Mouse (Mus musculus): ENCODE measurements at regions not wholly inside any gene's neighbourhood (a gene's known extent, or its start where the extent isn't known, plus 50 kb on each side); places are given as distances from the start of the nearest gene placed in this dataset.

DNA sequence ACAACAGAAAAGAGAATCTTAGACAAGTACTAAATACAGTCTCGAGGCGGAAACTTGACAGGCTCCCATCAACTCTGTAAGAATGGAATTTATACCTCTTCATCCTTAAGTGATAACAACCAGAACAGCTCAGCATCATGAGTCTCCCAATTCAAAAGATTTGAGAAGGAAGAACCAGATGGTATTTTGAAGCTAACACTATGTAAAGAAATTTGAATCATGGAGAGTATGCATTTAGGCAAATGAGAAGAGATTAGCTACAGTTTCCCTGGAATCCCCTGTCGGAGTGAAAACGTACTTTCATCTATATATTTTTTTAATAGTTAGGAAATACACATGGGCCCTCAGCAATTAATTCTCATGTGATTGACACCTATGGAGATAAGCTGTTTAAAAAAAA lies 140.9 kb downstream of the Nrip1 start:
- H3K4me3 ChIP-seq (ENCODE audit: low read length) = no peak overlapping the region
- no peaks in the 10 kb centered on the region for H3K36me3 ChIP-seq (ENCODE audit: control insufficient read depth, insufficient read depth, low read length)
- H3K4me1 ChIP-seq (replicated peaks; ENCODE audit: control insufficient read depth, insufficient read depth, low read length) = no peaks in the 10 kb centered on the region
- no peak overlapping the region for H3K9ac ChIP-seq (ENCODE audit: low read length)
- H3K4me2 ChIP-seq (ENCODE audit: low read depth, low read length) = no peak overlapping the region
- 0 out of 2 replicates have a peak, but pooled peaks have one; percentile 26 for ATAC-seq (ENCODE audit: low read depth)
- 46% methylated on average over 4 of the region's 4 CpGs for WGBS
- no peaks in the 10 kb centered on the region for H3K27me3 ChIP-seq (ENCODE audit: control insufficient read depth, insufficient read depth, low read depth, low read length)
- no peak overlapping the region for H3K27ac ChIP-seq (ENCODE audit: low read length)
- H3K9me3 ChIP-seq (ENCODE audit: control insufficient read depth, low read length) = no peaks in the 10 kb centered on the region

DNA sequence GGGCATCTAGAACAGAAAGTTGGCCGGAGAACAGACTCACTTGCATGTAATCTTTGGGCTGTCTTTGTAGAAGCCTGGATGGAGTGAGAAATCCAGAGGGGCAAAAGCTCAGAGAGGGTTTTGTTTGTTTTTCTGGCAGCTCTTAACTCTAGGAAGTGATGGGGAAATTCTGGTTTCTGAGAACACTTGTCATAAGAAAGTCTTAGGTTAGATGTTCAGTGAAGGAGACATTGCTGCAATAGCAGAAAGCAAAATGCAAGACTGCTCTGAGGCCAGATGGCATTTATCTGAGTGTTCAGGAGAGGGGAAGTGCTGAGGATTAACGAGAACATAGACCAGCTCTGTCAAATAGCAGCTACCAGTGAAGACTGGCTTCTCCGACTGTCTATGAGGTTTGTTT lies 141.5 kb downstream of the Nrip1 start:
- H3K4me3 ChIP-seq (ENCODE audit: low read length) = no peak overlapping the region
- no peaks in the 10 kb centered on the region for H3K36me3 ChIP-seq (ENCODE audit: control insufficient read depth, insufficient read depth, low read length)
- H3K27ac ChIP-seq (ENCODE audit: low read length) = no peak overlapping the region
- 11% methylated on average over 3 of the region's 3 CpGs for WGBS
- H3K9ac ChIP-seq (ENCODE audit: low read length) = no peak overlapping the region
- no peaks in the 10 kb centered on the region for H3K27me3 ChIP-seq (ENCODE audit: control insufficient read depth, insufficient read depth, low read depth, low read length)
- H3K4me1 ChIP-seq (replicated peaks; ENCODE audit: control insufficient read depth, insufficient read depth, low read length) = no peaks in the 10 kb centered on the region
- H3K4me2 ChIP-seq (ENCODE audit: low read depth, low read length) = no peak overlapping the region
- ATAC-seq (ENCODE audit: low read depth) = peak; percentile 80
- no peaks in the 10 kb centered on the region for H3K9me3 ChIP-seq (ENCODE audit: control insufficient read depth, low read length)

DNA sequence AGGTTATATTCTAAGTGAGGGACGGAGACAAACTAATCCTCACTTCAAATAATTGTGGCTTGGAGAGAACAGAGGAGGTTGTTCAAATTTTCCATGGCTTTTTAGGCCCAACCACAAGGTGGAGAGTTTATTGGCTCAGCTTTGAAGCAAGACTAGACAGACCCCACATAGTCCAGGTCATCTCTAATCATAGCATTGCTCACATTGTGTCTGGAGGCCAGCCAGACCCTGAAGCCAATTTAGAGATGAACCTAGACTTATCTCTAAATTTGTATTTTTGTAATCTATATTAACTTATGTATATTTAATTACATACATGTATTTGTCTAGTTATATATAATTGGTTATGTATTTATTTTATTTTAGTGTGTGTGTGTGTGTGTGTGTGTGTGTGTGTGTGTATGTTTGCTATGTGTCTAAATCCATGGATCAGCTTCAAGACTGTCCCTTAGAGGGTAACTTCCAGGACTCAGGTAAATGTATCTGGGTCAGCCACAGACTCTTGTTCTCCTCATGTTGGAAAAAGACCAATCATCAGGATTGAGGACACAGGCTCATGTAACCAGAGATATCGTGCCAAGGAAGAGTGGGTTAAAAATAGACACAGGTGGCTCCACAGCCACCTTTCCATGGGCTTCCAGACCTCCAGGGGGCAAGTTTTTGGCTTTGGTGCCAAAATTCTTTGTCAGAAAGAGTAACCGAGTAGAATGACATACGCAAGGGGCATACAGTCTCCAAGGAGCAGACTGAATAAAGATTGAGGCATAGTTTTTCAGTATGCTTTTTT lies 142.9 kb downstream of the Nrip1 start:
- H3K4me3 ChIP-seq (ENCODE audit: low read length) = no peak overlapping the region
- 84% methylated on average over 4 of the region's 4 CpGs for WGBS
- no peak overlapping the region for H3K9ac ChIP-seq (ENCODE audit: low read length)
- peaks cover 2% of the 10 kb centered on the region; the same call in 1 of the 2 replicates for H3K4me1 ChIP-seq (replicated peaks; ENCODE audit: control insufficient read depth, insufficient read depth, low read length)
- no peaks in the 10 kb centered on the region for H3K27me3 ChIP-seq (ENCODE audit: control insufficient read depth, insufficient read depth, low read depth, low read length)
- no peaks in the 10 kb centered on the region for H3K36me3 ChIP-seq (ENCODE audit: control insufficient read depth, insufficient read depth, low read length)
- no peak overlapping the region for H3K4me2 ChIP-seq (ENCODE audit: low read depth, low read length)
- H3K9me3 ChIP-seq (ENCODE audit: control insufficient read depth, low read length) = no peaks in the 10 kb centered on the region
- ATAC-seq (ENCODE audit: low read depth) = no peak
- H3K27ac ChIP-seq (ENCODE audit: low read length) = no peak overlapping the region

DNA sequence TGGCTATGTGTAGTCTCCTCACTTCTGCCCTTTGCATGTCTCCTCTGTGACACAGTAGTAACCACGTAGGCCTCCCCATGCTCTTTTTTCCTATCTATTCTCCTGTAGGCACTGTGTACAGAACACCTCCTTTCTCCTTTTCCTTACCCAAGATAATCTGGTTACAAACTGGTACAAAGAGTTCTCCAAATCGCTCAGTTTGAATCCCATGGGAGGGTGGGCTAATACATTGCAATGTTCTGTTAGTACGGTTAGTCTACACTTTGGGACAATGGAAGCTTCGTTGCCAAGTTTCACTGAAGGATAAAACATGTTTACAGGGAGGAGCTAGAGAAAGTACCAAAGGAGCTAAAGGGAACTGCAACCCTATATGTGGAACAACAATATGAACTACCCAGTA lies 145.2 kb downstream of the Nrip1 start:
- Histone ChIP-seq H3K4me2 (ENCODE audit: low read depth, low read length) (no peak overlapping the region), H3K9me3 (ENCODE audit: control insufficient read depth, low read length) (no peaks in the 10 kb centered on the region), H3K27ac (ENCODE audit: low read length) (no peak overlapping the region), H3K36me3 (ENCODE audit: control insufficient read depth, insufficient read depth, low read length) (no peaks in the 10 kb centered on the region), H3K4me3 (ENCODE audit: low read length) (no peak overlapping the region), H3K9ac (ENCODE audit: low read length) (no peak overlapping the region), H3K27me3 (ENCODE audit: control insufficient read depth, insufficient read depth, low read depth, low read length) (no peaks in the 10 kb centered on the region), H3K4me1 (replicated peaks; ENCODE audit: control insufficient read depth, insufficient read depth, low read length) (peaks cover 16% of the 10 kb centered on the region)
- WGBS = 74% methylated on average over 4 of the region's 4 CpGs
- ATAC-seq (ENCODE audit: low read depth) = no peak

DNA sequence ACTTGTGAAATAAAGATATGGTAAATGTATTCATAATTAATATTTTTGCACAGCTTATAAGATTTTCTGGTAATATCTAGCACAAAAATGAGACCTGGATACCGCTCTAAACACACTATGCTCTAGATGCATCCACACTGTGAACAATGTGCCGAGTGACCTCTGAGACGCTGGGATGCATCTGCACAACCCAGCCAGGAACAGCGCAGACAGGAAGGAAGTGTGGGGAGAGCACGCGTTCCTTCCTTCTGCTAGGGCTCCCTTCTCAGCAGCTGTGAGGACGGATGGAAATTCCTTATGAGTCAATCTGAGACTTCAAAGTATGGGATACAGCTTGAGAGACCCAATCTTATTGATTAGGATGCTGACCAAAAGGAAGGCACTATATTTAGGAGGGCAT lies 147.2 kb downstream of the Nrip1 start:
- Histone ChIP-seq H3K36me3 (ENCODE audit: control insufficient read depth, insufficient read depth, low read length) (no peaks in the 10 kb centered on the region), H3K4me3 (ENCODE audit: low read length) (no peak overlapping the region), H3K27me3 (ENCODE audit: control insufficient read depth, insufficient read depth, low read depth, low read length) (no peaks in the 10 kb centered on the region), H3K27ac (ENCODE audit: low read length) (no peak overlapping the region), H3K4me2 (ENCODE audit: low read depth, low read length) (no peak overlapping the region), H3K9ac (ENCODE audit: low read length) (no peak overlapping the region), H3K9me3 (ENCODE audit: control insufficient read depth, low read length) (no peaks in the 10 kb centered on the region), H3K4me1 (replicated peaks; ENCODE audit: control insufficient read depth, insufficient read depth, low read length) (peaks cover 17% of the 10 kb centered on the region)
- WGBS = 65% methylated on average over 7 of the region's 7 CpGs
- ATAC-seq (ENCODE audit: low read depth) = peak; percentile 42

DNA sequence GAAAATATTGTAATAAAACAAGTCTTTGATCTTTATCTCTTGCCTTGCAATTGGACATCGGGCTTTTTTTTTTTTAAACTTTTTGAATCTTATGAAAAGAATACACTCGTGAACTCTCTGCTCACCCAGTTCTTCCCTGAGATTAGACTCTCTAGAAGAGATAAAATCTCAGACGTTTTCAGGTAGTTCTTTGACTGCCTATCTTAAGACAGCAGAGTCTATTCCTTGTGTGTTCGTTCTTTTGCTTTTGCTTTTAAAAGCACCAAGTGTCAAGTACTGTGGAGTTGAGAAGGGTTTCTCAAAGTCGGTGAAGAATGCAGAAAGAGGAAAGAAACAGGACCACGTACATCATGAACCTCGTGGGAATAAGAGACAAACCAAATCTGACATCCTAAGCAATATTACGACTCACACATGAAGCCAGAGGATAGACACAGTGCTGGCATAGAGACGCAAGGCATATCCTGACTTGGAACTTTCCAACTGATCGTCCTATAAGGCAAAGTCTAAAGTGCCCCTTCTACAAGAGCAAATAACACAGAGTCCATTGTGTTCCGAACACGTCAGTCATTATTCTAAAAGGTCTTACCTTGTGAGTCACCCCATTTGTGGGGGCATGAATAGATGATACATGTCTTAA lies 147.9 kb downstream of the Nrip1 start:
- Histone ChIP-seq H3K27ac (ENCODE audit: low read length) (no peak overlapping the region), H3K27me3 (ENCODE audit: control insufficient read depth, insufficient read depth, low read depth, low read length) (no peaks in the 10 kb centered on the region), H3K36me3 (ENCODE audit: control insufficient read depth, insufficient read depth, low read length) (no peaks in the 10 kb centered on the region), H3K4me3 (ENCODE audit: low read length) (no peak overlapping the region), H3K9ac (ENCODE audit: low read length) (no peak overlapping the region), H3K9me3 (ENCODE audit: control insufficient read depth, low read length) (no peaks in the 10 kb centered on the region), H3K4me2 (ENCODE audit: low read depth, low read length) (peak overlapping the region; percentile 18; the same call in 1 of the 2 replicates), H3K4me1 (replicated peaks; ENCODE audit: control insufficient read depth, insufficient read depth, low read length) (peaks cover 17% of the 10 kb centered on the region)
- 29% methylated on average over 12 of the region's 12 CpGs for WGBS
- ATAC-seq (ENCODE audit: low read depth) = no peak

DNA sequence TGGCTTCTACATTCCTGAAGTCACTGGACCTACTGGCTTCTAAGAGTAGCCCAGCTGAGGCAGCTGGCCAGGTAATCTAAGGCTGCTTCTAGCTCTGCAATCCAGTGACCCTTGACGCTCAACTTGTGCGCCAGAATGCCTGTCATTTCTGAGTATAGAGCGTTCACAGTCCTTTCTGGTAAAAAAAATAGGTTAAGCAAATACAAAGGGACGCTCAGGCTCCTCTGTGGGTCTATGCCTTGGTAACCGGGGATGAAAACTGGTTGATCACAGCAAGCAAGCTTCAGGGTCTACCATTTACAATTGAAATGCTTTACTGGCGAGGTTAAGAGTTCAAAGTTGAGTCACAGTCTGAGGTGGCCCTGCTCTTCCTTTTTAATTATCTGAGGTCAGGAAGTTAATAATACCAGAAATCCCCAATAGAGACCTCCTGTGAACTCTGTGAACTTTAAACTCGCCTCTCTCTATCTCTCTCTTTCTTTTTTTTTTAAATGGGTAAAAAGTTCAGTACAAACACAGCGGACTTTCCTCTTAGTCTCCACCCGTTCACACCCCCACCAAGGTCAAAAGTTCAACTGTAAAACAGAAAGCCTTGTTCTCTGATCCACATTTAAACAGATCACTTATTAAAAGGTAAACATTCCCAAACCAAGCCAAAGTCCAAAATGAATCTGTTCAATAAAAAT lies 148.6 kb downstream of the Nrip1 start:
- H3K4me2 ChIP-seq (ENCODE audit: low read depth, low read length) = peak overlapping the region; percentile 23; the same call in 1 of the 2 replicates

DNA sequence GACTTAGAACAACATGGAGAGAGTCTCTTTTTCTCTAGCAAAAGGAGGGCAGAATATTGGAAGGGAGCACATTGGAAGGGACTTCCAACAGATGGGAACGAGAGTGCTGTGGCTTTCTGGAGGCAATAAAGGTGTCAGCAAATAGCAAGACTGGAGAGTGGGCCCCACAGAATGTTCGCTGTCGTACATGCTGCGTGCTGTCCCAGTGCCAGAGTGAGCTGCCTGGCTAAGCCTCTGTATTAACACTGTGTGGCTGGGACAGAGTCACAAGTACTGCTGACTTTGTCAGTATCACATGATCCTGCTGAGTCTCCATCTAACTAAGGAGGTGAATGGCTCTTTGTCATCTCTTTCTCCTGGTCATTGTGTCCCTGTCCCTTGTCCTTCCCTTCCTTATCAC lies 149.9 kb downstream of the Nrip1 start:
- Histone ChIP-seq H3K36me3 (ENCODE audit: control insufficient read depth, insufficient read depth, low read length) (no peaks in the 10 kb centered on the region), H3K4me3 (ENCODE audit: low read length) (no peak overlapping the region), H3K4me2 (ENCODE audit: low read depth, low read length) (no peak overlapping the region), H3K27me3 (ENCODE audit: control insufficient read depth, insufficient read depth, low read depth, low read length) (no peaks in the 10 kb centered on the region), H3K9me3 (ENCODE audit: control insufficient read depth, low read length) (no peaks in the 10 kb centered on the region), H3K27ac (ENCODE audit: low read length) (no peak overlapping the region), H3K9ac (ENCODE audit: low read length) (no peak overlapping the region), H3K4me1 (replicated peaks; ENCODE audit: control insufficient read depth, insufficient read depth, low read length) (peaks cover 17% of the 10 kb centered on the region)
- 27% methylated on average over 4 of the region's 4 CpGs for WGBS
- peak; percentile 69; the same call in 1 of the 2 replicates for ATAC-seq (ENCODE audit: low read depth)

More for the DNA sequence above, 148.6 kb downstream of the Nrip1 start:
- H3K4me1 ChIP-seq (replicated peaks; ENCODE audit: control insufficient read depth, insufficient read depth, low read length) = peaks cover 17% of the 10 kb centered on the region
- H3K36me3 ChIP-seq (ENCODE audit: control insufficient read depth, insufficient read depth, low read length) = no peaks in the 10 kb centered on the region
- peak; percentile 42; the same call in 1 of the 2 replicates for ATAC-seq (ENCODE audit: low read depth)
- no peaks in the 10 kb centered on the region for H3K27me3 ChIP-seq (ENCODE audit: control insufficient read depth, insufficient read depth, low read depth, low read length)
- 29% methylated on average over 9 of the region's 9 CpGs for WGBS
- no peak overlapping the region for H3K4me3 ChIP-seq (ENCODE audit: low read length)
- H3K27ac ChIP-seq (ENCODE audit: low read length) = no peak overlapping the region; the same call in 1 of the 2 replicates
- H3K9me3 ChIP-seq (ENCODE audit: control insufficient read depth, low read length) = no peaks in the 10 kb centered on the region
- no peak overlapping the region for H3K9ac ChIP-seq (ENCODE audit: low read length)

DNA sequence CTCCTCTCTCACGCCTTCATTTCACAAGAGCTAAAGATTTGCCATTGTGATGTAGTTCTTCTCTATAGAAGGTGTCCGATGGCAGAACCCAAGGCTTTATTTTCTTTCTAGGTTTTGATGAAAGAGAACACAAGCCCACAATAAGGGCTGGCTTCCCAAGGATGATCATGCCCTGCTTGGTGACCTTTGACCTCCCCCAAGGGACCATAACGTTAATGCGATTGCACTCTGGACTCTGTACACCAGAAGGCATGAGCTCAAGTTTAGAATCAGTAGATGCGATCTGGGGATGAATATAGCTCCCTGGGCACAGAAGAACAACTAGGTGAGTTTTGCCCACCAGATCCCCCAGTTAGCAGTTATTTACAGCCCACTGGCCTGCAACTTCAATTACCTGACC lies 150.7 kb downstream of the Nrip1 start:
- H3K9ac ChIP-seq (ENCODE audit: low read length) = no peak overlapping the region
- ATAC-seq (ENCODE audit: low read depth) = no peak
- H3K9me3 ChIP-seq (ENCODE audit: control insufficient read depth, low read length) = no peaks in the 10 kb centered on the region
- peaks cover 17% of the 10 kb centered on the region for H3K4me1 ChIP-seq (replicated peaks; ENCODE audit: control insufficient read depth, insufficient read depth, low read length)
- 79% methylated on average over 5 of the region's 5 CpGs for WGBS
- H3K27me3 ChIP-seq (ENCODE audit: control insufficient read depth, insufficient read depth, low read depth, low read length) = no peaks in the 10 kb centered on the region
- H3K4me2 ChIP-seq (ENCODE audit: low read depth, low read length) = no peak overlapping the region
- H3K27ac ChIP-seq (ENCODE audit: low read length) = no peak overlapping the region
- no peaks in the 10 kb centered on the region for H3K36me3 ChIP-seq (ENCODE audit: control insufficient read depth, insufficient read depth, low read length)
- no peak overlapping the region for H3K4me3 ChIP-seq (ENCODE audit: low read length)
